Mouse (Mus musculus): ENCODE data around the gene Efcab3. TPM values are rescaled to one million over a fixed set of nuclear protein-coding genes. Genes with fewer than 3 reads are reported as not detected.

Gene Efcab3
- polyA plus RNA-seq, 1 experiment from 2014 or later = 0.07 TPM

- H3K4me3 ChIP-seq (ENCODE audit: low read depth, low read length) = no peak overlapping the region
- no peaks in the 10 kb centered on the region for H3K9me3 ChIP-seq (ENCODE audit: control insufficient read depth)
- no peaks in the 10 kb centered on the region for H3K4me1 ChIP-seq (replicated peaks; ENCODE audit: control insufficient read depth, insufficient read depth, low read length)
- H3K27ac ChIP-seq (ENCODE audit: low read depth, low read length) = no peak overlapping the region
- no peak for TF ChIP-seq CTCF (IDR thresholded peaks at IDR 0.05; ENCODE audit: low read depth)
- no peaks in the 10 kb centered on the region for H3K27me3 ChIP-seq (replicated peaks; ENCODE audit: control insufficient read depth, insufficient read depth, low read length)
- peaks cover 9% of the 10 kb centered on the region; the same call in 1 of the 2 replicates for H3K36me3 ChIP-seq (ENCODE audit: control insufficient read depth, insufficient read depth)
- H3K9ac ChIP-seq (ENCODE audit: low read depth, low read length) = no peak overlapping the region
- no peak for ATAC-seq
- H3K4me2 ChIP-seq (replicated peaks; ENCODE audit: low read depth) = no peak overlapping the region
Observed at GRCm38 (mm10) chr11:105143564-105143963, 80.2 kb downstream of the Efcab3 start.

GRCm38 (mm10) chr11:105144084-105144483 lies 80.7 kb downstream of the Efcab3 start:
- TF ChIP-seq CTCF (IDR thresholded peaks at IDR 0.05; ENCODE audit: low read depth) = no peak
- Histone ChIP-seq H3K9ac (ENCODE audit: low read depth, low read length) (no peak overlapping the region), H3K36me3 (ENCODE audit: control insufficient read depth, insufficient read depth) (peaks cover 6% of the 10 kb centered on the region; the same call in 1 of the 2 replicates), H3K27ac (ENCODE audit: low read depth, low read length) (no peak overlapping the region), H3K4me3 (ENCODE audit: low read depth, low read length) (no peak overlapping the region), H3K9me3 (ENCODE audit: control insufficient read depth) (no peaks in the 10 kb centered on the region), H3K27me3 (replicated peaks; ENCODE audit: control insufficient read depth, insufficient read depth, low read length) (no peaks in the 10 kb centered on the region), H3K4me1 (replicated peaks; ENCODE audit: control insufficient read depth, insufficient read depth, low read length) (no peaks in the 10 kb centered on the region), H3K4me2 (replicated peaks; ENCODE audit: low read depth) (no peak overlapping the region)
- no peak for ATAC-seq
- 83% methylated on average over 3 of the region's 3 CpGs for WGBS

DNA sequence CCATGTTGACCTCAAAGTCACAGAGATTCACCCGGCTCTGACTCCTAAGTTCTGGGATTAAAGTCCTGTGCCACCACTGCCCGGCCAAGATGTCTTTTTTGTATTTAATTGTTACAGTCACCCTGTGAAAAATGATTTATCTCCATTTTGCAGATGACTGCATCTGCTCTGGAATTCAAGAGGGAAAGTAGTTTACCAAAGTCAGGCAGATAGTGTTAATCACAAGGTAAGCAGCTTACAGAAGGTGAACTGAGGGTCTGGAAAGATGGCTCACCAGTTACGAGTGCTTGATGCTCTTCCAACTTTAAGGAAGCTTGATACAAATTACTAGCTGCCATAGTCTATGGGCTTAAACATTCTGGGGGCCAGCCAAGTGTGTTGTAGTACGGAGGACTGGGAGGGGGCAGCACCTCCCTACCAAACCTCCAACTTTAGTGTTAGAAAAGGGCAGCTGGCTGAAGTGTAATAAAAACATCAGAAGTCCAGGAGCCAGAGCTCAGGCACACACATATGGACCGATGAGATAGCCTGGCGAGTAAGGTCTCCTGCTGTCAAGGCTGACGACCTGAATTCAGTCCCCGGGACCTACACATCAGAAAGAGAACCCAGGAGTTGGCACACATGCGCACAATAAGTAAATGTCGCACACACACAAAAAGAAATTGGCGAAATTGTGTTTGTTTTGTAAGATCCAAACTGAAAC lies 81.3 kb downstream of the Efcab3 start:
- WGBS = 70% methylated on average over 11 of the region's 11 CpGs
- peak; percentile 20 for TF ChIP-seq CTCF (IDR thresholded peaks at IDR 0.05; ENCODE audit: low read depth)

DNA sequence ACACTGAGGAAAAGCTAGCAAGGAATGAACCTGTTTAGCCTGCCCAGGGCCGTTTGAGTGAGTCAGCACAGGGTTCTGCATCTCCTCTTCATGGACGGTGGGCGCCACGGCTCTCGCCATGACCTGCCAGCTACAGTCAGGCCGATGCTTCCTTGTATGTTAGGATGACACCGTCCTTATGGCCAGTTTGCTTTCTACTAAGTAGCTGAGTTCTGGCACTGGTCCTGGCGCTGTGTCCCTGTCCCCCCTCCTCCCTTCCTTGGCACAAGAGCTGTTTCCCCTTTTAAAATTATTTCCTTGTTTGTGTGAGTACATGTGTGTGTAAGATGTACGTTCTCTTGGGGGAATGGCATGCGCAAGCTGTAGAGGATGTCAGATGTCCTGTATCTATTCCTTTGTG lies 81.8 kb downstream of the Efcab3 start:
- TF ChIP-seq CTCF (IDR thresholded peaks at IDR 0.05; ENCODE audit: low read depth) = no peak
- H3K27me3 ChIP-seq (replicated peaks; ENCODE audit: control insufficient read depth, insufficient read depth, low read length) = no peaks in the 10 kb centered on the region
- no peak overlapping the region for H3K4me3 ChIP-seq (ENCODE audit: low read depth, low read length)
- no peaks in the 10 kb centered on the region for H3K4me1 ChIP-seq (replicated peaks; ENCODE audit: control insufficient read depth, insufficient read depth, low read length)
- WGBS = 80% methylated on average over 10 of the region's 10 CpGs
- H3K36me3 ChIP-seq (ENCODE audit: control insufficient read depth, insufficient read depth) = no peaks in the 10 kb centered on the region; the same call in 1 of the 2 replicates
- no peak overlapping the region for H3K4me2 ChIP-seq (replicated peaks; ENCODE audit: low read depth)
- no peaks in the 10 kb centered on the region for H3K9me3 ChIP-seq (ENCODE audit: control insufficient read depth)
- ATAC-seq = no peak
- H3K9ac ChIP-seq (ENCODE audit: low read depth, low read length) = no peak overlapping the region
- H3K27ac ChIP-seq (ENCODE audit: low read depth, low read length) = no peak overlapping the region

More for the DNA sequence above, 81.3 kb downstream of the Efcab3 start:
- no peak for ATAC-seq
- no peak overlapping the region for H3K4me2 ChIP-seq (replicated peaks; ENCODE audit: low read depth)
- no peaks in the 10 kb centered on the region for H3K4me1 ChIP-seq (replicated peaks; ENCODE audit: control insufficient read depth, insufficient read depth, low read length)
- no peaks in the 10 kb centered on the region for H3K9me3 ChIP-seq (ENCODE audit: control insufficient read depth)
- no peak overlapping the region for H3K9ac ChIP-seq (ENCODE audit: low read depth, low read length)
- no peak overlapping the region for H3K27ac ChIP-seq (ENCODE audit: low read depth, low read length)
- no peaks in the 10 kb centered on the region for H3K27me3 ChIP-seq (replicated peaks; ENCODE audit: control insufficient read depth, insufficient read depth, low read length)
- H3K36me3 ChIP-seq (ENCODE audit: control insufficient read depth, insufficient read depth) = peaks cover 3% of the 10 kb centered on the region; the same call in 1 of the 2 replicates
- H3K4me3 ChIP-seq (ENCODE audit: low read depth, low read length) = no peak overlapping the region

GRCm38 (mm10) chr11:105146593-105146992 lies 83.2 kb downstream of the Efcab3 start, which contains the start of gene Gm10842:
Gene Gm10842 (plus strand): TSS chr11:105146893.
- Histone ChIP-seq H3K27ac (ENCODE audit: low read depth, low read length) (no peak within 1 kb of the TSS), H3K4me3 (ENCODE audit: low read depth, low read length) (no peak within 1 kb of the TSS), H3K27me3 (replicated peaks; ENCODE audit: control insufficient read depth, insufficient read depth, low read length) (no peaks in the 10 kb centered on the region), H3K9me3 (ENCODE audit: control insufficient read depth) (no peaks in the 10 kb centered on the region), H3K4me1 (replicated peaks; ENCODE audit: control insufficient read depth, insufficient read depth, low read length) (no peaks in the 10 kb centered on the region), H3K9ac (ENCODE audit: low read depth, low read length) (no peak within 1 kb of the TSS), H3K4me2 (replicated peaks; ENCODE audit: low read depth) (no peak within 1 kb of the TSS), H3K36me3 (ENCODE audit: control insufficient read depth, insufficient read depth) (no peaks in the 10 kb centered on the region; the same call in 1 of the 2 replicates)
- ATAC-seq = no peak
- no peak for TF ChIP-seq CTCF (IDR thresholded peaks at IDR 0.05; ENCODE audit: low read depth)
- WGBS = 75% methylated on average over 3 of the region's 3 CpGs

DNA sequence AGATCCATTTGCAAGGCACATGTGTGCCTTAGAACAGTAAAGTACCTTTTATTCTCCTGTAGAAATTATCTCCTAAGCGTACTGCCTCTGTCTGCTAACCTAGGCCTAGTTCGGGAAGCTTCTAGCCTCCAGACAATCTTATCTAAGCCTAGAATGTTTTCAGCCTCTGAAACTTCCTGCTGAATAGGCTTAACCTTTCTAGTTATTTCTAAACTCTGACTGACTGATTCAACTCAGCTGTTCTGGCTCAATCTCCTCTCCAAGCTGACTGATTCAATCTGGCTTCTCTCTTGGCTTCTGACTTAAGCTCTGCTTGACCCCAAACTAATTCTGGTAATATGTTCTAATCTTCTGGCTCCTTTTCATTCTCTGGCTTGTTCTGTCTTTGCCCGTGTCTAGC lies 86.0 kb downstream of the Efcab3 start:
- no peaks in the 10 kb centered on the region for H3K36me3 ChIP-seq (ENCODE audit: control insufficient read depth, insufficient read depth)
- no peak overlapping the region for H3K4me3 ChIP-seq (ENCODE audit: low read depth, low read length)
- H3K4me1 ChIP-seq (replicated peaks; ENCODE audit: control insufficient read depth, insufficient read depth, low read length) = no peaks in the 10 kb centered on the region
- H3K27me3 ChIP-seq (replicated peaks; ENCODE audit: control insufficient read depth, insufficient read depth, low read length) = no peaks in the 10 kb centered on the region
- no peaks in the 10 kb centered on the region for H3K9me3 ChIP-seq (ENCODE audit: control insufficient read depth)
- no peak overlapping the region for H3K27ac ChIP-seq (ENCODE audit: low read depth, low read length)
- no peak for TF ChIP-seq CTCF (IDR thresholded peaks at IDR 0.05; ENCODE audit: low read depth)
- no peak overlapping the region for H3K9ac ChIP-seq (ENCODE audit: low read depth, low read length)
- no peak for ATAC-seq
- WGBS = 64% methylated on average over 3 of the region's 3 CpGs
- no peak overlapping the region for H3K4me2 ChIP-seq (replicated peaks; ENCODE audit: low read depth)

Measured in intestine, postnatal 0 days (tissue).